Mouse (Mus musculus) embryo, embryonic 10.5 days (tissue): ENCODE data around the gene Dcaf5.
A peak's percentile ranks its signal among the peaks of the same experiment; 100 is the strongest.

ENCODE experiments used
- DNase-seq: peaks from one replicate; pipeline ENCODE4 v3.0.0-alpha.2; 2015; ENCODE audit warnings: low spot score

Gene Dcaf5

GRCm38 (mm10) chr12:80407824-80408223, 28.6 kb downstream of the Dcaf5 start:
- DNase-seq, result peak; percentile 68

GRCm38 (mm10) chr12:80406650-80407049, 29.8 kb downstream of the Dcaf5 start:
- DNase-seq, result peak; percentile 73

- no peak for DNase-seq
These were observed 32.3 kb downstream of the Dcaf5 start for GRCm38 (mm10) chr12:80404139-80404538.

GRCm38 (mm10) chr12:80399147-80399546, 37.3 kb downstream of the Dcaf5 start:
- DNase-seq, result no peak

GRCm38 (mm10) chr12:80396397-80396796, 40.0 kb downstream of the Dcaf5 start:
- DNase-seq, result no peak

GRCm38 (mm10) chr12:80395270-80395669, 41.1 kb downstream of the Dcaf5 start:
- no peak for DNase-seq

- no peak for DNase-seq
These were observed 42.4 kb downstream of the Dcaf5 start for GRCm38 (mm10) chr12:80394045-80394444.

GRCm38 (mm10) chr12:80389448-80389847, 47.0 kb downstream of the Dcaf5 start:
- DNase-seq, result peak; percentile 65

- DNase-seq, result no peak
These were observed 49.1 kb downstream of the Dcaf5 start for GRCm38 (mm10) chr12:80387326-80387725.

- DNase-seq, result no peak
These were observed 51.0 kb downstream of the Dcaf5 start for GRCm38 (mm10) chr12:80385361-80385760.

- DNase-seq, result no peak
These were observed 52.9 kb downstream of the Dcaf5 start for GRCm38 (mm10) chr12:80383478-80383877.

GRCm38 (mm10) chr12:80382794-80383193, 53.6 kb downstream of the Dcaf5 start:
- DNase-seq, result no peak

- peak; percentile 34 for DNase-seq
These were observed 56.5 kb downstream of the Dcaf5 start for GRCm38 (mm10) chr12:80379831-80380457.

- DNase-seq, result no peak
These were observed 57.0 kb downstream of the Dcaf5 start for GRCm38 (mm10) chr12:80379393-80379792.

- peak; percentile 72 for DNase-seq
These were observed 58.8 kb downstream of the Dcaf5 start for GRCm38 (mm10) chr12:80377604-80378003.

- no peak for DNase-seq
These were observed 60.7 kb downstream of the Dcaf5 start for GRCm38 (mm10) chr12:80375721-80376120.

- DNase-seq, result no peak
These were observed 61.7 kb downstream of the Dcaf5 start for GRCm38 (mm10) chr12:80374736-80375135.

GRCm38 (mm10) chr12:80372946-80373345, 63.5 kb downstream of the Dcaf5 start:
- DNase-seq, result no peak

GRCm38 (mm10) chr12:80367227-80367626, 69.2 kb downstream of the Dcaf5 start:
- DNase-seq, result no peak

- no peak for DNase-seq
These were observed 70.4 kb downstream of the Dcaf5 start for GRCm38 (mm10) chr12:80366004-80366480.

- DNase-seq, result no peak
These were observed 71.1 kb downstream of the Dcaf5 start for GRCm38 (mm10) chr12:80365345-80365744.

GRCm38 (mm10) chr12:80361655-80362054, 74.7 kb downstream of the Dcaf5 start:
- no peak for DNase-seq

GRCm38 (mm10) chr12:80360321-80360720, 76.1 kb downstream of the Dcaf5 start:
- no peak for DNase-seq

- DNase-seq, result no peak
These were observed 91.6 kb downstream of the Dcaf5 start for GRCm38 (mm10) chr12:80344777-80345231.
